Mouse (Mus musculus) spleen, adult 10 weeks (tissue): Measurements from ENCODE around the gene Ddx1. TPM values are rescaled to one million over a fixed set of nuclear protein-coding genes. Genes with fewer than 3 reads are reported as not detected.

Source experiments
- polyA plus RNA-seq: library from polyadenylated mRNA; stranded (reverse); fragments of 350-450 nt; fragmentation: Illumina TruSeq; extraction: RNeasy Lipid Tissue Mini Kit (QIAGEN cat#74804); gene quantifications from one replicate; pipeline ENCODE4 v1.2.3, GENCODE M21; 2015; ENCODE audit warnings: low replicate concordance; ENCODE audit not compliant: insufficient read depth

Gene Ddx1
- polyA plus RNA-seq: 71.9 TPM

GRCm38 (mm10) chr12:13248691-13249572 lies at the start of gene Ddx1:
Ddx1 (minus strand) TSS chr12:13249213.

GRCm38 (mm10) chr12:13268826-13269449 lies 19.9 kb upstream of the Ddx1 start, which contains the start of gene Nbas:
Nbas (plus strand) TSS chr12:13269133.

Other genes with a start within 250 kb of the Ddx1 start
- 11.3 TPM for gene Nbas, start 19.9 kb upstream of the Ddx1 start, polyA plus RNA-seq